Mouse (Mus musculus) forebrain, embryonic 14.5 days (tissue): ENCODE measurements around the gene Glp1r. TPM values are rescaled to one million over a fixed set of nuclear protein-coding genes. Genes with fewer than 3 reads are reported as not detected.

Experiments used
- ATAC-seq: fragments of 200-750 bp; cut with Nextera tagmentation; 2 replicates; pipeline ENCODE4 v1.8.0; 2017; ENCODE audit warnings: mild to moderate bottlenecking, moderate library complexity
- DNase-seq: peaks from one replicate; pipeline ENCODE4 v3.0.0-alpha.2; 2015; ENCODE audit warnings: low spot score
- H3K27ac ChIP-seq: fragments of 300-500 bp; sonication (generic); 2 replicates; pipeline ENCODE4 v1.5.1; 2014; ENCODE audit warnings: low read depth, mild to moderate bottlenecking, control low read depth, low read length, moderate library complexity
- H3K27me3 ChIP-seq: fragments of 300-500 bp; sonication (generic); replicated peaks from 2 replicates; pipeline ENCODE4 v1.6.1; 2014; ENCODE audit warnings: low read length, control low read depth, mixed read lengths; ENCODE audit not compliant: control insufficient read depth, insufficient read depth
- H3K36me3 ChIP-seq: fragments of 300-500 bp; sonication (generic); 2 replicates; pipeline ENCODE4 v1.6.1; 2014; ENCODE audit warnings: low read length, control low read depth; ENCODE audit not compliant: control insufficient read depth, insufficient read depth
- H3K4me1 ChIP-seq: fragments of 300-500 bp; sonication (generic); 2 replicates; pipeline ENCODE4 v1.6.1; 2014; ENCODE audit warnings: antibody characterized with exemption, low read length, control low read depth; ENCODE audit not compliant: control insufficient read depth, insufficient read depth
- H3K4me2 ChIP-seq: fragments of 300-500 bp; sonication (generic); 2 replicates; pipeline ENCODE4 v1.6.1; 2014; ENCODE audit warnings: mild to moderate bottlenecking, control low read depth, low read length
- H3K4me3 ChIP-seq: fragments of 300-500 bp; sonication (generic); 2 replicates; pipeline ENCODE4 v1.5.1; 2014; ENCODE audit warnings: low read depth, low read length, control low read depth
- H3K9ac ChIP-seq: fragments of 300-500 bp; sonication (generic); 2 replicates; pipeline ENCODE4 v1.6.1; 2014; ENCODE audit warnings: mild to moderate bottlenecking, low read length, control low read depth, moderate library complexity
- H3K9me3 ChIP-seq: fragments of 300-500 bp; sonication (generic); replicated peaks from 2 replicates; pipeline ENCODE4 v1.6.1; 2016; ENCODE audit warnings: low read length, control low read depth, mixed read lengths; ENCODE audit not compliant: control insufficient read depth
- WGBS: fragments of 180-500 bp; shearing (Covaris S2); extraction: QIAGEN DNeasy Blood & Tissue Kit; methylation state at CpG from one replicate; pipeline ENCODE4 v1.1.7; 2014; 5-methylcytosine and 5-hydroxymethylcytosine counted together
- polyA plus RNA-seq: library from polyadenylated mRNA; unstranded; fragments of >200 nt; fragmentation: Nextera tagmentation; extraction: Ambion mirVana; gene quantifications from 2 replicates; pipeline ENCODE4 v1.2.1, GENCODE M21; 2014

The Glp1r gene
- polyA plus RNA-seq, 1 experiment from 2014 or later, result 0.05 TPM

DNA sequence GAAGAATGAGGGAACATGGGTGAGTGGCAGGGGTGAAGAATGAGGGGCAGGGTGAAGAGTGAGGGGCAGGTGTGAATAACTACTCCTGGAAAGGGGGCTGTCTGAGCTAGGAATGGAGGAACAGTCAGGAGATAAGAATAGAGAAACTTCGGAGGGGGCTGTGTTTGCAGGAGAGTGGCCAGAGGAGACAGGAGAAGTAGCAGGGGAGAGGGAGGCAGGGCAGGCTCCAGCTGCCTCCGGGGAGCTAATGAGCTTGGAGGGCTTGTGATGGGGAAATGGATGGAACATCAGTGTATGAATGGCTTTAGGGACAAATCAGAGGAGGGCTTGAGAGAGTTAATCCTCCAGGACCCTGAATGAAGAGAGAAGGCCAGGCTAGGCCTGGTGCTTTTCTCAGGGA, 4.5 kb upstream of the Glp1r start:
- DNase-seq (no peak), ATAC-seq (no peak)
- 17% methylated on average over 2 of the region's 2 CpGs for WGBS

DNA sequence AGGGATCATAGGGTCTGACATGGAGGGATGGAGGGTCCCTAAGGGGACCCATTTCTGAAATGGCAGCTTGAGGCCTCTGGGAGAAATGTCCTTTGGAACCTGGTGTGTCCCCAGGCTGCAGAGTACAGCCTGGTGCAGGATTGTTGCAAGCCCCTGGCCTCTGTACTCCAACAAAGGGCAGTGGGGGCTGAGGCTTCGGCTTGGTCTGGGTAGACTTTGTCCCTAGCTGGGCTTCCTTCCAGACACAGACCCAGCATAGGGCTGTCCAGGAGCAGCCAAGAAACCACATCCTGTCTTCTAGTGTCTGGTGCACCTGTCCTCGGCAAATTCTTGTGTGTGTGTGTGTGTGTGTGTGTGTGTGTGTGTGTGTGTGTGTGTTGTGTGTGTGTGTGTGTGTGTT, 2.5 kb downstream of the Glp1r start:
- no peaks in the 10 kb centered on the region for H3K36me3 ChIP-seq
- DNase-seq, result no peak
- no peaks in the 10 kb centered on the region for H3K9me3 ChIP-seq
- ATAC-seq, result no peak
- H3K27ac ChIP-seq, result no peak overlapping the region
- peaks cover 12% of the 10 kb centered on the region for H3K27me3 ChIP-seq
- H3K4me1 ChIP-seq, result peaks cover 5% of the 10 kb centered on the region; the same call in 1 of the 2 replicates
- no peak overlapping the region for H3K4me2 ChIP-seq
- 66% methylated on average over 2 of the region's 2 CpGs for WGBS
- H3K9ac ChIP-seq, result no peak overlapping the region
- H3K4me3 ChIP-seq, result no peak overlapping the region

More for the DNA sequence above, 4.5 kb upstream of the Glp1r start:
- Histone ChIP-seq H3K27ac (no peak overlapping the region), H3K4me3 (no peak overlapping the region), H3K9ac (no peak overlapping the region), H3K27me3 (peaks cover 12% of the 10 kb centered on the region), H3K36me3 (no peaks in the 10 kb centered on the region), H3K9me3 (no peaks in the 10 kb centered on the region), H3K4me2 (no peak overlapping the region), H3K4me1 (peaks cover 5% of the 10 kb centered on the region; the same call in 1 of the 2 replicates)

DNA sequence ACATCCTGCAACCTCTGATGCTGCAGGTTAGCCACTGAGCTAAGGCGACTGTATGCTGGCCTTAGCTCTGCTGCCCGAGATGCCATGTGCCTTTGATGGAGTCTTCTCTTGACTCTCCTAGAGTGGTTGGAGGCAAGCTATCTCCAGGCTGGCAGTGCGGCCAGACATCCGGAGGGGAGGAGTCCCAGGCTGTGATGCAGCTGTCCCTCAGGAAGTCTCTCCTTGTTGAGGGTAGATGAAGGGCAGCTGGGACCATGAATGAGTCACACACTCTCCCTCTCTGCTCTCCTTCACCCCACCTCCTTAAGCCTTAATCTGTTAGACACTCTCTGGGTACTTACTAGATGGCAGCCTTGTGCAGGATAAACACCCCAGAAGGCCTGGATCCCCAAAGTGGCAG, 6.0 kb downstream of the Glp1r start:
- no peaks in the 10 kb centered on the region for H3K9me3 ChIP-seq
- H3K36me3 ChIP-seq, result no peaks in the 10 kb centered on the region
- H3K4me2 ChIP-seq, result no peak overlapping the region
- ATAC-seq (no peak), DNase-seq (no peak)
- no peak overlapping the region for H3K27ac ChIP-seq
- no peaks in the 10 kb centered on the region for H3K27me3 ChIP-seq
- H3K4me1 ChIP-seq, result no peaks in the 10 kb centered on the region; the same call in 1 of the 2 replicates
- no peak overlapping the region for H3K9ac ChIP-seq
- 81% methylated on average over 4 of the region's 4 CpGs for WGBS
- H3K4me3 ChIP-seq, result no peak overlapping the region

DNA sequence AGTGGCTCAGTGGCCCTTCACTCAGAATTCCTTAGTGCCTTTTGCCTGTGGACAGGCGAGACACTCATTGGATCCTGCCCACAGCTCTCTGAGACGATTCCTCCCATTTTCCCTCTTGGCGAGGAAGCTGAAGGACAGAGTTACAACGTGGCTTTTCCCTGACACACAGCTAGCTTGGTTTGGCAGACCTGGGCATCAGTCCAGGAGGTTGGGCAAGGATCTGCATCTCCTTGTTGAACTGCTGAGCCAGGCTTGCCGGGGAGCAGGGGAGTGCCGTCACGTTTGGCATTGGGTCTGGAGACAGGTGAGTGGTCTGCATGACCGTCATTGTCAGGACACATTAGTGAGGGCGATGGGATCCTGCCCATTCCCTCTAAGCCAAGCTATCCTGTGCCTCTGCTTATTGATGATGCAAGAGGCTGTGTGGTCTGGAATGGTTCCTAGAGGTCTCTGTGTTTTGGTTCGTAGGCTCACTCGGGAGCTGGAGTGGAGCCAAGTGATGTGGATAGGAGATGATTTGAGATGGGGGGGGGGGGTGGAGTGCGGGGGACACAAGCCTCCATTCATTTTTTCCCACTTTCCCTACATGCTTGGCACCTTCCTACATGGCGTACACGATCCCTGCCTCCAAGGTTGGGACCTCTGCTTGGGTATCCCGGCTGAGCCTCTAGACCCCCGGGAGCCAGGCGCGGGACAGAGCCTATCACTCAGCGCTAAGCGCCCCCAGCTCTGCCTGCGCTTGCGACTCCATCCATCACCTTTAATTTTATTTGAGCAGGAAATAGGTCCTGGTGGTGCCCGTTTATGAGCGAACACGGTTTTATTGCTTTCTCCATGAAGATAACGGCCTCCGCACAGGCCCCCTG, 9.5 kb downstream of the Glp1r start:
- ATAC-seq (no peak), DNase-seq (peak; percentile 31)
- Histone ChIP-seq H3K27me3 (no peaks in the 10 kb centered on the region), H3K4me3 (no peak overlapping the region), H3K27ac (no peak overlapping the region), H3K4me2 (no peak overlapping the region), H3K36me3 (no peaks in the 10 kb centered on the region), H3K9me3 (no peaks in the 10 kb centered on the region), H3K4me1 (no peaks in the 10 kb centered on the region; the same call in none of the 2 replicates), H3K9ac (no peak overlapping the region)
- 71% methylated on average over 27 of the region's 27 CpGs for WGBS

DNA sequence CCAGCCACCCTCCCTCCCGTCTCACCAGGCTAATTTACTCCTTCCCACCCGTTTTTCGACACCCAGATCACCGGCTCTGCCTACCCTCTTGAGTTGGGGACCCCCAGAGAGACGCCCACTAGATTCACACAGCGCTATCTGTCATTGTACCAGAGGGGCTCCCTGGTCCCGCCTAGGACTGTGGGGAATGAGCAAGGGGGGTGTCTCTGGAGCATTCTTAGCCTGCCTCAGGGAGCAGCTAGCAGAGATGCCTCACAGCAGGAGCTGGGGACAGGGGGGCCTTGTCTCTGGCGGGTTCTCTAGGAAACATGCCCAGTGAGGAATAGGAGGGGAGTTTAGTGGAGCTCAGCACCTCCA, 10.1 kb downstream of the Glp1r start:
- no peak for ATAC-seq
- Histone ChIP-seq H3K4me2 (no peak overlapping the region), H3K9ac (no peak overlapping the region), H3K27ac (no peak overlapping the region), H3K4me3 (no peak overlapping the region), H3K27me3 (no peaks in the 10 kb centered on the region), H3K4me1 (no peaks in the 10 kb centered on the region; the same call in none of the 2 replicates), H3K36me3 (no peaks in the 10 kb centered on the region), H3K9me3 (no peaks in the 10 kb centered on the region)
- WGBS, result 44% methylated on average over 8 of the region's 8 CpGs
- DNase-seq, result no peak

DNA sequence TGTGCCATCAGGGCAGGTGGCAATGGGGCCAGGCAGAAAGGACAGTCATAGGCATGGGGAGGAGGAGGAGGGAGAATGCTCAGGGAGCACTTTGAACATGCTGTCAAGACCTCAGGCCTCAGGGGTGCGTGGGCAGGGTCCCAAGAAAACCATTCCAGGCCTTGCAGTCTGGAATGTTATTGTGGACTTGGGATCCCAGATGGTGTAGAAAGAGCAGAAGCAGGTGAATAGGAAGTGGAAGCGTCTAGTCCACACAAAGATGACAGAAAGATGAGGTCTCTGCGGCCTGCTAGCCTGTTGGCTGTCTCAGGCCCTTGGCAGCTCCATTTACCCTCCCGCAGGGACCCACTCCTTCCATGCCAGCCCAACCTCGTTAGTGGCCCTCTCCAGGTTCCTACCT, 10.9 kb downstream of the Glp1r start:
- Histone ChIP-seq H3K27me3 (no peaks in the 10 kb centered on the region), H3K36me3 (no peaks in the 10 kb centered on the region), H3K9ac (no peak overlapping the region), H3K4me2 (no peak overlapping the region), H3K4me3 (no peak overlapping the region), H3K27ac (no peak overlapping the region), H3K9me3 (no peaks in the 10 kb centered on the region), H3K4me1 (no peaks in the 10 kb centered on the region; the same call in none of the 2 replicates)
- no peak for DNase-seq
- no peak for ATAC-seq
- WGBS, result 73% methylated on average over 5 of the region's 5 CpGs

DNA sequence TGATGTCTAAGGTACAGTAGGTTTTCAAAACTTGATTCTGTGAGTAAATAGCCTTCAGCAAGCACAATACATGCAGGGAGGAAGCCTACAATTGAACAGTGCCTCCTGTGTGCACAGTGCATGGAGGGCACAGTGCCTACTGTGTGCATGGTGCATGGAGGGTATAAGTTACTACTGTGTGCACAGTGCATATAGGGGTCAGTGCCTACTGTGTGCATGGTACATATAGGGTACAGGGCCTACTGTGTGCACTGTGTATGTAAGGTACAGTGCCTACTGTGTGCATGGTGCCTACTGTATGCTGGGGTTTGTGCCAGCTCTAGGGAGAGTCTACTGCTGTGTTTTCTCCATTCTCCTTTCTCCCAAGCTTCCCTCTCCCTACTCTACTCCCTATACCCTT, 12.6 kb downstream of the Glp1r start:
- Histone ChIP-seq H3K27me3 (no peaks in the 10 kb centered on the region), H3K4me3 (no peak overlapping the region), H3K4me2 (no peak overlapping the region), H3K9me3 (no peaks in the 10 kb centered on the region), H3K36me3 (no peaks in the 10 kb centered on the region), H3K4me1 (no peaks in the 10 kb centered on the region; the same call in none of the 2 replicates), H3K9ac (no peak overlapping the region), H3K27ac (no peak overlapping the region)
- DNase-seq (no peak), ATAC-seq (no peak)

DNA sequence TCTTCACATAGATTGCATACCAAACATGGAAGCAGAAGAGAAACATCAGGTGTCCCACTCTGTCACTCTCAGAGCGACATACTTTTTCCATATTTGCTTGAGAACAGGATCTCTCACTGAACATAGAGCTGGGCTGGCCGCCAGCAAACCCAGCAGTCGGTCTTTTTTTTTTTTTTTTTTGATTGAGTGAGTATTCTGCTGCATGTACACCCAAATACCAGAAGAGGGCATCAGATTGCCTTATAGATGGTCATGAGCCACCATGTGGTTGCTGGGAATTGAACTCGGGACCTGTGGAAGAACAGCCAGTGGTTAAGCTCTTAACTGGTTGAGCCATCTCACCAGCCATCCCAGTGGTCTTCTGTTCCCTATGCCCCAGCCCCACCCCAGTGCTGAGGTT, 21.9 kb downstream of the Glp1r start:
- no peaks in the 10 kb centered on the region for H3K36me3 ChIP-seq
- H3K4me1 ChIP-seq, result no peaks in the 10 kb centered on the region
- 71% methylated on average over 4 of the region's 4 CpGs for WGBS
- no peak overlapping the region for H3K4me3 ChIP-seq
- no peaks in the 10 kb centered on the region for H3K27me3 ChIP-seq
- no peak overlapping the region for H3K4me2 ChIP-seq
- no peaks in the 10 kb centered on the region for H3K9me3 ChIP-seq
- no peak overlapping the region for H3K27ac ChIP-seq
- H3K9ac ChIP-seq, result no peak overlapping the region
- peak; percentile 35 for DNase-seq
- no peak for ATAC-seq

DNA sequence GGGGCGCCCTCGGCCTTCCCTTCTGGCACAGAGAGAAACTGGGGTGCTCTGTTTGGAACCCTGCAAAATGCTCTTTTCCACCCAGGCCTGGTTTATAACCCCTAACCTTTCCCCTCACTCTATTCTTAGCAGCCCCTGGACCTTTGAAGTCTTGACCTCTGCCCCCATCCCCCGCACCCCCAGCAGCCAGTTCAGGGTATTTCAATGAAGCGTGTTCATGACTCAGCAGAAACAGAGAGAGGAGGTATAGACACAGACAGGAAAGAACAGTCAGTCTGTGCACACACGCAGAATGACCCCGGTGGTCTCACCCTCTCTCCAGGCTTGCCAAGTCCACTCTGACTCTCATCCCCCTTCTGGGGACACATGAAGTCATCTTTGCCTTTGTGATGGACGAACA, 29.2 kb downstream of the Glp1r start:
- 88% methylated on average over 7 of the region's 7 CpGs for WGBS
- no peak for DNase-seq
- no peak for ATAC-seq

More for the DNA sequence above, 29.2 kb downstream of the Glp1r start:
- no peaks in the 10 kb centered on the region for H3K4me1 ChIP-seq
- no peak overlapping the region for H3K9ac ChIP-seq
- no peak overlapping the region for H3K4me2 ChIP-seq
- H3K4me3 ChIP-seq, result no peak overlapping the region
- H3K27ac ChIP-seq, result no peak overlapping the region
- no peaks in the 10 kb centered on the region for H3K9me3 ChIP-seq
- H3K27me3 ChIP-seq, result no peaks in the 10 kb centered on the region
- H3K36me3 ChIP-seq, result no peaks in the 10 kb centered on the region
